Mouse (Mus musculus): Measurements from ENCODE around the gene Tnfrsf1b.
A peak's percentile ranks its signal among the peaks of the same experiment; 100 is the strongest.

The Tnfrsf1b gene

DNA sequence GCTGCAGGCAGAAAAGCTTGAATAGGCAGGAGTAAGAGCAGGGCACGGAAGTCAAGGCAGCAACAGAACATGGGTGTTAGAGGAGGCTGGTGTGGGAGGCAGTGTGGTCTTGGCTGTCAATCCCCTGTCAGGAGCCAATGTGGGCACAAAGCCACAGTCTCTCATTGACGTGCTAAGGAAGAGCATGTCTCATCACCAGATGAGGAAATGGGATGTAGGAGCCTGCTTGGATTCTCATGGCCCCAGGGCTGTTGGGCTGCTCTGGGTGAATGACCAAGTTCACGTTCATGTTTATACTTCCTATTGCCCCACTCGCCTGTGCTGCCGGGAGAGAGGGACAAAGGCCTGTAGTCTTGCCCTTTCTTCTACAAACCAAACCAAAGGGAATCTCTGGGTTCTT, 28.8 kb downstream of the Tnfrsf1b start:
- DNase-seq = no peak

DNA sequence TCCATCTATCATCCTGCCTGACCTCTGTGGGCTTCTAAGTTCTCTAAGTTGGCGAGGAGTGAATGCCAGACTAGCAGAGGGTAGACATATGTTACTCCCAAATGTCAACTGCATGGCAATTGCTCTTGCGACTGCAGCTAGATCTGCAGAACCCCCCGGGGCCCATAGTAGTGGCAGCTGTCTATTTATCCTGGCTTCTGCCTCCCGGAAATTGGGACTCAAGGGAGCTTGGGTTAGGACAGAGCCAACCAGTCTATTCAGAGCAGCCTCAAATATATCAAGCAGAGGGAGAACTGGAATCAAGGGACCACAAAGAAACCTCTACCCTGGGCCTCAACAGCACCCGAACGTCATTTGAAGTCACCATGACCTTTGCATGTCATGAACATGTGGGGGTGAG, 29.6 kb downstream of the Tnfrsf1b start:
- DNase-seq = no peak

DNA sequence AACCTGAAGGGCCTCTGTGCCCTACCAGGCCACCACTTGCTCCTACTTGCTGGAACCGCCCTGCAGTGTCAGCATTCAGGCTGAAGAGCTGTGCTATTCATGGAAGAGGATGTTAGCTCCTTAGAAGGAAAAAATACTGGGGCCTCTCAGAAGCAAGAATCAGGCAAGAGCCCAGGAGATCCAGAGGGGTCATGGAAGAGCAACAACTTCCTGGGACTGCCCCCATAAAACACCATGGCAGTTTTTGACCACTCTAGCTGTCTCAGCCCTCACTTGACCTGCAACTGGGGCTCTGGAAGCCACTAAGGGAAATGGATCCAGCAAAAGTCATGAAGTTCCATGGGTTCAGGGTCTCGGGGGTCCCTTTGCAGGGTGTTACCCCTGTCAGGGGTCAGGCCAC, 31.3 kb downstream of the Tnfrsf1b start:
- no peak for DNase-seq

DNA sequence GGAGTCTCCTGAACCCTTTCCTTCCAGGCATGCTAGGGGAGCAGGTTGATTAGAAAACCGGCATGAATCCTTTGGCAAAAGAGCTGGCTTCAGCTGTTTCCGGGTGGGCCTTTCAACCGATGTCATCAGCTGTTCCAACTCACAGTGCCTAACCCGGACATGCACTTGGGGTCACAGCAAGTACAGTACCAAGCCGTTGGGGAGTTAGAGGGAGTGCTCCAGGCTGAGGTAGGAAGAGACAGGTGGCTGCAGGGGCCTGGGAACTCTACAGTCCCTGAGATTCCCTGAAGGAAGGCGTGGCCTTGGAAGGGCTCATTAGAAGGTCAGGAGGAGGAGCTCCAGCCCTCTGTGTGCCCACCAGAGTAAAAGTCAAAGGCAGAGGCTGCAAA, 31.9 kb downstream of the Tnfrsf1b start:
- DNase-seq = no peak

DNA sequence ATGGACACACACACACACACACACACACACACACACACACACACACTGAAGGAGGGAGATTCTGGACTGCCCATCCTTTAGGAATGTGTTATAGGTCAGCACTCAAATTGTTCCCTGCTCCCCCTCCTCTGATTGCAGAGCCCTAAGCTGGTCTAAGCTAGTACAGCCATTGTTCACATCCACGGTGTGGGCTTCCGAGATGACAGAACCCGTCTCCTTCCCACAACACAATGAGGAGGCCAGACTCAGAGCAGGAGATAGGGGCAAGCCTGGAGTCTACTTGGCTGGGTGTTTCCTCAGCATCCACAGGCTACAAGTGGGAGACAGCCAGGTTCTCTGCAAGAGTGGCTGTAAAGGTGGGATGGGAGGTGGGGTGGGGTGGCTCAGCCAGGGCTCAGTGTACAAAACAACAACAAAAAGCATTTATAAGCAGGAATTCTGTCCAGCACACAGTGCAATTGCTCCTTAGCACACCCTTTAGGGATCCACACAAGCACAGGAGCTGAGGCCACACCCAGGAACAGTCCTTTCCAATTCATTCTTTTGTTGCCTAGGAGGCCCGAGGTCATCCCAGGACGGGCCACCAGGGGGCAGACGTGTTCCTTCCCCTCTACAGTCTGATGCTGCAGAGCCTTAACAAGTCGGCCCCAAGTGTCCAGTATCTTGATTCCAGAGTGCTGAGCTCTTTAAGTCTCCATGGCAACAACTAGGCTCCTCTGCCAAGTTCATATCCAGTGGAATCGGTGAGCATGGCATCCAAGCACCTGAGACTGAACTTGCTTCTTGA, 32.5 kb downstream of the Tnfrsf1b start:
- peak; percentile 91 for DNase-seq

DNA sequence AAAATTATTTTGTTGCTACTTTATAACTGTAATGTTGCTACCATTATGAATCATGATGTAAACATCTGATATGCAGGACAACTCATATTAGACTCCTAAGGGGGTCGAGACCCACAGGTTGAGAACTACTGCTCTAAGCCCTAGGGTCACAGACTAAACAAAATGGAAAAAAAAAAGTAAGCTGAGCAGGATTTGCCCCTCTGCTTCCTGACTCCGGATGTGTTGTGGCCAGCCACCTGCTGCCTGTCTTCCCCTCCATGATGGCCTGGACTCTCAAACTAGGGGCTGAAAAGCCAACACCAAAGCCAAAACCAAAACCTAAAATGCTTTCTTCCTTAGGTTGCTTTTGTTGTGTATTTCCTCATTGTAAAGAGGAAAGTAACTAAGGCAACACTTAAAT, 35.6 kb downstream of the Tnfrsf1b start:
- no peak for DNase-seq

DNA sequence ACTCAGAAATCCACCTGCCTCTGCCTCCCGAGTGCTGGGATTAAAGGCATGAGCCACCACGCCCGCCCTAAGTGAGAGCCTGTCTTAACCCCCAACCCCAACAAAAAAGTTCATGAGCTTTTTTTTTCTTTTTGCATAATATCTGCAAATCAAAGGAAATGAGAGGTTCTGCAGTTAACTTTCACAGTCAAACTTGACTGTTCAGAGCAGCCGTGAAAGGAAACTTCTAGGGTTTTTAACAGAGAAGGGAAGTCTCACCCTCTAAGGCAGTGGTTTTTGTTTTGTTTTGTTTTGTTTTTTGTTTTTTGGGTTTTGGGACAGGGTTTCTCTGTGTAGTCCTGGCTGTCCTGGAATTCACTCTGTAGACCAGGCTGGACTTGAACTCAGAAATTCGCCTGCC, 36.1 kb downstream of the Tnfrsf1b start:
- DNase-seq = no peak

DNA sequence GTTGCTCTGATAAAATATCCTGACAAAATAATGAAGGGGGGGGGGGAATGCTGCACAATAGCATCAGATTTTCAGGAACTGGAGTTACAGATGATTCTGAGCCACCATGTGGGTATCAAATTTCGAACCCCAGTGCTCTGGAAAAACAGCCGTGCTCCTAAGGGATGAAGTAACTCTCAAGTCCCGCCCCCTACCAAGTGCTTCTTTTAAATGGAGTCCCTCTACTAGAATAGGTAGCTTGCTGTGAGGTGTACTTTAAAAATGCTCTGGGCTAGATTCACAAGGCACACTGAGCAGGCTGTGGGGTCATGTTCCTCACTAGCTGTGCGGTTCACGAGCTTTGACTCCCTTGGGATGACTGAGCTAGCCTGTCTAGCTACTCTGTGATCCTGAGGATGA, 37.0 kb downstream of the Tnfrsf1b start:
- no peak for DNase-seq

DNA sequence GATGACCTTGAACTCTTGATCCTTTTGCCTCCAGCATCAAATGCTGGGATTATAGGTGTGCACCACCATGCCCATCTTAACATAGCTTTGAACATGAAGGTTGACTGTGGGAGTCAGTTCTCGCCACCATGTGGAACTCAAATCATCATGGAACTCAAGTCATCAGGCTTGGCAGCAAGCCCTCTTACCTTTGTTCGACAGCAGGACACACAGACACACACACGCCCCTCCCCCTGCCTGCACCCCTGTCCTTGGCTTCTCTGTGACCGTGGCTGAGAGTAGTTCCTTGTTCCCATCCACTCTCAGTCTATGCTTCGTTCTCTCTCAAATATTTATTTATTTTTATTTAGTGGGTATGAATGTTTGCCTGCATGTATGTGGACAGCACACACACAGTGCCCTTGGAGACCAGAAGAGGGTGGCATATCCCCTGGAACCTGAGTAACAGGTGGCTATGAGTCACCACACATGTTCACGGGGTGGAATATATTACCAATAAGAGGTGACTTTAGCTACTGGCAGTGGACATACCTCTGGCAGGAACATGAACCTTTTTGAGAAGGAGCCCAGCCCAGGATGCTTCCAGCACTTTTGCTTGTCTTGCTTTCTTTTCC, 37.5 kb downstream of the Tnfrsf1b start:
- no peak for DNase-seq

DNA sequence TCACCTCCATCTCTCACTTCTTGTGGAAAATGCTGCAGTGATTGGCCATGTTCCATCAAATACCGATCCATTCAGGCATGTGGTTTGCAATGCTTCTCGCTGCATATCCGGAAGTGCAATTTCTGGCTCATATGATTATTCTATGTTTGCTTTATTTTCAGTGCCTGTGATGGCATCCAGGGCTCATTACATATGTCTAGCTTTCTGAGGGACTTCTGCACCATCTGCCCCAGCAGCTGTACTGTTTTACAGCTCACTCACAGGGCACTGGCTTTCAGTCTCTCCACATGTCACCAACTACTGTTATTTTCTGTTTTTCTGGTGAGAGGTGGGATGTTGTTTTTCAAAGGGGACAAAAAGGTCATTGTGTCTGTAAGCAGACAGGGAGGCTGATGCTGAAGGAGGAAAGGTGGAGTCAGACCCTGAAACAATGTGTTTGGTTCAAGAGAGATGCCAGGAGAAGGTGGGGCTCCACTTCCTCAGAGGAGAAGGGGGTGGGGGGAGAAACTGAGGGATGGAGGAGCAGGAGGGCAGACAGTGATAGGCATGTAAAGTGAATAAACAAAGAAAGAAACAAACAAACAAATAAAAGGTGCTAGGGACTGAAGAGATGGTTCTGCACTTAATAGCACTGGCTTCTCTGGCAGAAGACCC, 38.8 kb downstream of the Tnfrsf1b start:
- no peak for DNase-seq

DNA sequence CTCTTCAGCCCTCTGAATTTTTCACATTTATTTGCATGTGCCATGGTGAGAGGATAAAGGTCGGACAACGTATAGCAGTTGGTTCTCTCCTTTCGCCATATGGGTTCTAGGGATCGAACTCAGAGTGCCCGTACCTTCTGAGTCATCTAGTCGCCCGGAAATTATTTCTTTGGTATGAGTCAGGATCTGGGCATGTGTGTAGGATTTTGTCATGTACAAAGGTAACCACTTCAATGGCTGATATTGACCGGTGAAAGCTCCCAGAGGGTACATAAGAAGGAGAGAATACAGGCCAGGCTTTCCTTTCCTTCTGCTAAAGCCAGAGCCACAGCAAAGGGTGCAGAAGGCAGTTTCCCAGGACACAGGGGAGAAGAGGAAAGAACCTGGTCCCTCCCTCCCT, 41.9 kb downstream of the Tnfrsf1b start:
- DNase-seq = no peak

DNA sequence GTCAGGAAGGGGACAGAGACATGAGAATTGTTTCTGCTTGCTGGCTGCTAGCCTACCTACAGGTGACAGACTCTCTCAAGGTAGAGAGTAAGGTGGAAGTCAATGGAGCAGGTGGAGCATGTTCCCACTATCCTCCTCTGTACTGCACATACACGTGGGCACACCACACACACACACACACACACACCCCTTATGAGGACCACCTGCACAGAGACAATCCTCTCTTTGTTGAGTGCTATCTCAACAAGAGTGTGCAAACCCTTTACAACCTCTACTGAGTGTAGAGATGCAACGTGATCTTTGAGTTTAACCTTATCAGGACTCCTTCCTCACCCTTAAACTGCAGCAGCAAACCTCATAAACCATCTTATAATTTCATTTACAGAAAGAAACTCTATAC, 43.4 kb downstream of the Tnfrsf1b start:
- no peak for DNase-seq

DNA sequence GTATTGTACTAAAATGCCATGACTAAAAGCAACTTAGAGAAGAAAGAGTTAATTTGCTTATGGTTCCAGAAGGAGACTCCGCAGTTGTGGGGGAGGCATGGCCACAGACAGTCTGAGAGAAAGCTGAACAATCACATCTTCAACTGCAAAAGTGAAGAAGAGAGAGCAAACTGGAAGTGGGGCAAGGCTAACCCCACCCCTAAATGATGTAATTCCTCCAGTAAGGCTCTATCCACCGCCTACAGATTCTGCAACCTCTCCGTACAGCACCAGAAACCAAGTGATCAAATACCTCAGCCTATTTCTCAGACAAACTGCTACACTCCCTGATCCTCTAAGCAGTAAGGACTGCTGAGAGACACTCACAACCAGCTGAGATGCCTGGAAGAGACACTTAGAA, 45.2 kb downstream of the Tnfrsf1b start:
- DNase-seq = no peak

DNA sequence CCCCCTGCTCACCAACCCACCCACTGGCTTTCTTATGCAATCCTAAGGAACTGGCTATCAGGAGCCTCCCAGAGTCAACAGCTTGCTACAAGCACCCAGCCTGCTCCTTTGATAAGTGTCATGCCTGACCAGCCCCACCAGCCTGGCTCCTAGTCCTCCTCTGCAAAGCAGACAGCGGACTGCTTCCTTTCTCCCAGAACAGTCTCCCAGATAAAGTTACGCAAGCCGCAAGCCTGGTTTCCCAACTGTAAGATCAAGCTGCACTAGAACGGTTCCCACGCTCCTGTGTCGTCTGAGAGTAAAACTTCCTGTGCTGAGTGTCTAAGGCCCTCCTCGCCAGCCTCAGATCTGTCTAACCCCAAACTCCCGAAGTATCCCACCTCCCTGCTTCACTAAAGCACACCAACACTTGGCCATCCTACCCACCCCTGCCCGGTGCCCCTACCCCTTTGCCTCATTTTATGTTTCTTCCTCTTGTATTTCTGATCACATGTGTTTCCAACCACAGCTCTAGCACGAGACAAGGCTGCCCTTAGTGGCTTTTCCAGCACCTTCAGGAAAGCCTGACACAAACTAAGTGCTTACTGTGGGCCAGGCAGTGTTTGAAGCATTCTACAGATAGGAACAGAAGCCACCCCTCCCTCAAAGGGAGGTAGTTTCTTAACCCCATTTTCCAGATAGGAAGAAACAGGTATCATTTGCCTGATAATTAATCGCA, 46.5 kb downstream of the Tnfrsf1b start:
- DNase-seq = peak; percentile 86

DNA sequence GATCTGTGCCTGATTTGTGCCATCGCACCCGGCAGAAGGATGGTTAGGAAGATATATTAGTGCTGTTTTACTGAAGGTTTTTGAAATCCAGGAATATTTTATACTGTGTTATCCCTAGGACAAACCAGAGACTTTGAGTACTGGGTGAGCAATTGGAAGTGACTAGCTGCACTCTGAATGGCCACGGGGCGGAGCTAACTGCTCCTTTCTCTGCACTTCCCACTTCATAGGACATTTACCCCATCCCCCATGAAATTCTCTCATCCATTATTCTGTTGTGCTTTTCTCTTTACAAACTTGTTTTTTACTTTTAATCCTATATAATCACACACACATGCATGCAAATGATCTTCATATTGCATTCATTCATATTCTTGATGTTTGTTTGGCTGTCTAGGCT, 50.1 kb downstream of the Tnfrsf1b start:
- DNase-seq = no peak

DNA sequence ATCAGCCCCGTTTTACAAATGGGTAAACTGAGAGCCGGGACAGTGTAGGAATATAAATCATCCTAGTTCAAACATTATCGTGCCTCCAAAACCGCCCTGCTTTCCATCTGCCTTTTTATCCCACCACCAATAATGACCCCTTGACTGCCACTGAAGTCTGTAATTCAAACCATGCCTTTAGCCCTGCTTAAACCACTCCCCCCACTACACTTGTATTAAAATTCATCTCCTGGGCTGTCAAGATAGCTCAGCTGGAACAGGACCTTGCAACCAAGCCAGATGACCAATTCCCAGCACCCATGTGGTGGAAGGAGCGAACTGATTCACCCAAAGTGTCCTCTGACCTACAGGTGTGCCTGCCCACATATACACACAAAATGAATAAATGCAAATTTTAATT, 51.5 kb downstream of the Tnfrsf1b start:
- no peak for DNase-seq

DNA sequence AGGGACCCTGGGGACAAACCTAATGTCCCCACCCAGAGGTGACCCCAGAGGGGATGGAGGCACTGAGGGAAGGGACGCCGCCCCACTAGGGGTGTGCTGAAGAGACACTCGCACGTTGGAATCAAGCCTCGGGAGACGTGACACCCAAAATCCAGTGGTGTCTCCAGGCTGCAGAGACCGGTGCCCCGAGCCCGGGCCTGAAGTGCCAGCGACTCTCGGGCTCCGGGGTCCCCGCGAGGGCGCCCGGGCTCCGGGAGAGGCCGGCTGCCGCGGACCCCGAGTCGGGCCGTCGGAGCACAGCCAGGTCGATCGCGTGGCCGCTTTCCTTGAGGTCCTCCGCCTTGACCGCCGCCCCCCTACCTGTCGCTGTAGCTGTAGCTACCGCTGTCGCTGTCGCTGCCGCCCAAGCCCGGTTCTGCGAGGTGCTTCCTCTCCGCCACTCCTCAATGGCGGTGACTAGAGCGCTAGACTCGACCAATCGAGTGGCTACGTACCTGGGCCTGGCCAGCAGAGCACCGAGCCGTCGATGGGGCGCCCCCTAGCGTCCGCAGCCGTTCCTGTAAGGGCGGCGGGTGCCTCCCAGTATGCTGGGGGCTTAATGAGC, 52.0 kb downstream of the Tnfrsf1b start, which contains the start of gene Vps13d:
Vps13d (minus strand) TSS at position 447 of the 604 bp plus-strand sequence.
- DNase-seq = peak; percentile 87 to 91

DNA sequence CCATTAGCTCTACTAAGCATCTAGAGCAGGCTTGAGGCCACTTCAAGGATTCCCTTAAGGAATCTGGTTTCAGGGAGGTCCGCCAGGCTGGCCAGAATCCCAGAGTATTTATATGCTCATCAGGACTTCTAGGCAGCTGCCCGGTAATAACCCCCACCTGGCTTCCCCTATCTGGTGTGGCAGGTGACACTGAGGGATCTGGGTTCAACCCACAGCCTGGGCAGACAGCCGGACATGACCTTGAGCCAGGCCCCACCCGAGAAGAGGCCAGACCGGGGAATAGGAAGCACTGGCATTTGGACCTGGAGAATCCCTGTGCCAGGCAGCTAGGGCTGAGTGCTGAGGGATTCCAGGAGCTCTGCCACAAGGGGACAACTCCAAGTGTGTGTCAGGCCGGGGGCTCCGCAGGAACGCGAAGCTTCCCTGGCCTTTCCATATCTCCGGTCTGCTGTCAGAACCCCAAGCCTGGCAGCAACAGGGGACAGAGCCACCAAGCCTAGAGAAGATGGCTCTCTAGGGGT, 52.6 kb downstream of the Tnfrsf1b start:
- DNase-seq = peak; percentile 28 to 43

DNA sequence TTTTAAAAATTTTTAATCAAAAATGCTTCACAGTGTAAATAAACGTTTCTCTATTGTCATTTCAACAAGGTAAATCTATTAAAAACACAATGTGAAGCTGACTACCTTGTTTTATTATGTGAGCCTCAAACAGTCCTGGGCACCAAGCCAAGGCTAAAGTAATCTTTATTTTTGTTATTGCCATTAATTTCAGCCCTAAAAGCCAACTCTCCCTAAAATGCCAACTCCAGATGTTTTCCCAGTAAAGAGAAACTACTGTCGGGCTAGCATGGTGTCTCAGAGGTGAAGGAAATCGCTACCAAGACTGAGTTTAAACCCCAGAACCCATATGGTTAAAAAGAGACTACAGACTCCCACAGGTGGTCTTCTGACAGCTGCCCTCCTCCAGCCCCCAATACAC, 53.3 kb downstream of the Tnfrsf1b start:
- no peak for DNase-seq

DNA sequence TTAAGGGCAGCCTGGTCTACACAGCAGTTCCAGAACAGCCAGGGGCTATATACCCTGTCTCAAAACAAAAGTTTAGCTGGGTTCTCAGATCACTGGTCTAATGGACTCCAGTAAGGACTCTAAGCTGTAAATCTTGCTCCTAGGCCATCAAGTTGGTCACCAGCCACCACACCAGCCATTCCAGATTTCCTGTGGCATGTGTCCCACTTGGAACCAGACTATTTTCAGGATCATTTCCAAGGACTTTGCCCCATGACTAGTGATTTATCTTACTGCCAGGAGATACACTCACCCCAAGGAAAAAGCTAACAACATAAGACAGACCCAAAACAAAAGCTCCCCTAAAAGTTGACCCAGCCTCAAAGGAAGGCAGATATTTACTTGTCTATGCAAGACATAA, 54.0 kb downstream of the Tnfrsf1b start:
- no peak for DNase-seq

DNA sequence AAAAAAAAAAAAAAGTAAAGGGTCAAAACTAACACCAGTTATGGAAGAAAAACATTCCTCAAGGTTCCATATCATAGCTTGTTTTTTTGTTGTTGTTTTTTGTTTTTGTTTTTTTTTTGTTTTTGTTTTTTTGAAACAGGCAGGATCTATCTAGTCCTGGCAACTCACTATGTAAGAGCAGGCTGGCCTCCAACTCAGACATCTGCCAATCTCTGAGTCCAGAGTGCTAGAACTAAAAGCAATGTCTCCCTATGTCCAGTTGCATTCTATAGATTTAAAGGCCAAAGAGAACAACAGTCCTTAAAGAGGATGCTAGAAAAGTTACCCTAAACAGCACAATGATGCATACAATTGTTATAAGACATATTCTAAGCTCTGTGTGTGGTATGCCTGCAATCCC, 58.1 kb downstream of the Tnfrsf1b start:
- no peak for DNase-seq

DNA sequence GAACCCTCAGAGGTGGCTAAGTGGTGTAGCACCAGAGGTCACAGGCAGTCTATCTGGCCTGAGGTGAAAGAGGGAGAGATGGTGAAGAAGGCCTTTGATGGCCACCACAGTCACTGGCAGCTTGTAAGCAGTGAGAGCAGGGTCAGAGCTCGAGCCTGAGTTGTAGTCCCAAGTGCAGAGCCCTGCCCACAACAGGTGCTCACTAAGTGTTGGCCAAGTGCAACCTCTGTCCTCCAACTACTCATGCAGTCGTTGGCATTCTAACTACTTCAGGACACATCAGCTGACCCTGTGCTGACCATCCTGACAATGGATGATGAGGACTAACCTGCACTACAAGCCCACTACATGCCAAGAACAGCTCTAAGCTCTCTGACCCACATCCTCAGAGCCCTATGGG, 59.1 kb downstream of the Tnfrsf1b start:
- DNase-seq = no peak
